Mouse (Mus musculus) mammary gland, adult 2 months (tissue): Measurements from ENCODE around the gene Elovl6. TPM values are rescaled to one million over a fixed set of nuclear protein-coding genes. Genes with fewer than 3 reads are reported as not detected.

ENCODE experiments used
- polyA plus RNA-seq: library from polyadenylated mRNA; depleted of rRNA; stranded (reverse); fragments of >200 nt; gene quantifications from 2 replicates; pipeline ENCODE4 v1.2.3, GENCODE M21; 2012; ENCODE audit warnings: low replicate concordance; rRNA removed

Elovl6 gene
- 340 and 668 TPM in 2 replicates for polyA plus RNA-seq

DNA sequence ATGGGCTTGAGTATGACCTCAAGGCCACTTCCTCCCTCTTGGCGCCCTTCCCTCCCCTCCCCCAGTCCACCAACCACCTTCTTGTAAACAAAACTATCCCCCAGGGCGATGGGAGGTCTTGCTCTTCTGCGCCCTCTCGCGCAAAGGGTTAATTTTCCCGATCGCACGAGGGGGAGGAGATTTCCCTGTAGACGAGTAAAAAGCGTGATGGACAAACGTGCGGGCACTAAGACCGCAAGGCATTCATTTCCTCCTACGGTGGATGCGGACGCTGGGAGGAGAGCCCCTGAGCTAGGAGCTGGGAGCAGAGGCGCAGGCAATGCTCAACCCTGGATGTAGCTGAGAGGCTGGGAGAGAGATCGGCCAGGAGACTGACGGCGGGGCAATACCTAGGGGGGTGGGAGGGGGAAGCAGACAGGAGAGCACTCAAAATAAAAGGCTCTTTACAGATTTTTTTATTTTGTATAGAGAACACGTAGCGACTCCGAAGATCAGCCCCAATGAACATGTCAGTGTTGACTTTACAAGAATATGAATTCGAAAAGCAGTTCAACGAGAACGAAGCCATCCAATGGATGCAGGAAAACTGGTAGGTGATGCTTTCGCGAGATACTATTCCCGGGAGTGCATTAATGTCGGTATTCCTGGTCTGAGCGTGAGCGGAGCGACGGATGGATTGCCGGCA lies at the start of gene Elovl6:
Elovl6 (plus strand) TSS at position 176 of the 685 bp plus-strand sequence.

Other genes with a start within 250 kb of the Elovl6 start
- 12.2 and 29.7 TPM in 2 replicates for gene Enpep, start 199.6 kb upstream of the Elovl6 start, polyA plus RNA-seq
- 0.93 and 11.4 TPM in 2 replicates for gene Egf, start 223.0 kb downstream of the Elovl6 start, polyA plus RNA-seq